Mouse (Mus musculus): Measurements from ENCODE around the gene Olfr801.

Olfr801 gene

GRCm38 (mm10) chr10:129673765-129674164, at the start of gene Olfr801:
TSS of gene Olfr801 (minus strand) at chr10:129673865.
- DNase-seq, result no peak

GRCm38 (mm10) chr10:129702910-129703309, 29.2 kb upstream of the Olfr801 start, which contains the start of gene Olfr804:
TSS of gene Olfr804 (plus strand) at chr10:129703210.
- DNase-seq, result no peak

- DNase-seq, result no peak
Measured at GRCm38 (mm10) chr10:129694186-129694585, 20.5 kb upstream of the Olfr801 start, which contains the start of gene Olfr803. TSS of gene Olfr803 (minus strand) at chr10:129694286.

GRCm38 (mm10) chr10:129688069-129688468, 14.4 kb upstream of the Olfr801 start, which contains the start of gene Olfr802:
TSS of gene Olfr802 (minus strand) at chr10:129688169.
- DNase-seq, result no peak

GRCm38 (mm10) chr10:129657394-129657793, 16.3 kb downstream of the Olfr801 start, which contains the start of gene Olfr800:
TSS of gene Olfr800 (plus strand) at chr10:129657694.
- no peak for DNase-seq

DNA sequence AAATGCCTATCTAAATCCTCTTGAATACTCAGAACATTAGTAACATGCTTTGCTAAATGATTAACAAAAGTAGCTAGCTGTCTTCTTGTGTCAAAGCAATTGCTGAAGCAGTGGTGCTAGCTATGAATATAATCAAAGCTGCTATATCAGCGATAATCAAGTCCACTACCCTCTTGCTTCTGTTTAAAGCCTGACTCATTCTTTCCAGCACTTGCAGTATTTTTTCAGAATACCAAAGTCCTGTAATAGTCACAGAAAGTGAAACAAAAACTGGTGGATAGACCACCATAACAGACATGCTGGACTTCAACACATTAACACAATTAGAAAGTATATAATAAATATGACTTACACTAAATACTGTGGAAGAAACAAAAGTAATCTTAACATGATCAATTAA, 21.9 kb downstream of the Olfr801 start:
- no peak for DNase-seq

DNA sequence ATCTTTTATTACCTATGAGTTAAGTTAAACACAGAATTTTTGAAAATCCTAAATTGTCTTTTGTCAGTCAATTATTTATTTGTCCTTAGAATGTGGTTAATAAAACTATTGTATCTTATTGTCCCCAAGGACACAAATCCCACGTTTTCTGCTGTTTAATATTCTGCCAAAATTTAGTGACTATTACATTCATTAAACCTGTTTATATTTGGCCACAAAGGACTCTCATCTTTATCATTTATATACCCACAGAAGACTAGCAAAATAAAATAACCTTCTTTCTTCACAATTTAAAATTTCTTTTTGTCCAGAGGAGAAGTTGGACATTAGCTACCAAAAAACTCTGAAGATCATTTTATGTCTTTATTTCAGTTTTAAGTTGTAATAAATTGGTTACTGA, 36.5 kb downstream of the Olfr801 start, which contains the start of gene Olfr799:
TSS of gene Olfr799 (plus strand) at position 301 of the 400 bp plus-strand sequence.
- no peak for DNase-seq

DNA sequence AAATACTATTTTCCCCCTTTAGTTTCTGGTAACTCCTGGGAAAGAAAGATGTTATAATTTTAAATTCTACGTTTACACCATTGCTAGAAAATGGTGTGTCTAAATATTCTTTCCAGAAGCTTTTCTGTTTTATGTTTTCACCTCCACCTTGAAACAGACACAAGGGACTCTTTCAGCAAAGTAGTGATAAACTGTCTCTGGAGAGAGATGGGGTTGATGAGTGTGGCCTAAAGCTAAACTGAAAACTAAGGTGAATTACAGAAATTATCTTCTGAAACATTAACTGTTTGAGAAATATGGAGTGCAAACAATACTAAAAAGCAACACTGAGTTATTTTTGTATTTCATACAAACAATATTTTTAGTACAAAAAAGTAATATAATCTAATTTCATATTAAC, 45.8 kb downstream of the Olfr801 start, which contains the start of gene Olfr798:
TSS of gene Olfr798 (minus strand) at position 101 of the 400 bp plus-strand sequence.
- DNase-seq, result no peak

DNA sequence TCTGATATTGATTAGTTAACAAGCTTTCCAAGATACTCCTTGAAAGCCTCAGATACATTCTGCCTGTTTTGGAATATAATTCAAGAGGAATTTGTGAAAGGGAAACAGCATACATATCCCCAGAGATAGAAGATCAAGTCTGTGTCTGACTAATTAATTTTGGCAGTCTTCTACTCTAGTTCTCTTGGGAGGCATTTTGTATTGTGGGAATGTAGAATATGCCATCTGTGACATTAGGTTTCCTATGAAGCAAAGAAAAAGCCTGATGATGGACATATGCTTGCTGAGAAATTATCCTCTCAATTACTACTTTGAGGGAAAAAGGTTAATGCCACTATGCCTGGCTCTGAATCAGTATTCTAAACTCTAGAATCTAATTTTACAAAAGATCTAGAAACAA, 50.4 kb downstream of the Olfr801 start:
- DNase-seq, result no peak

DNA sequence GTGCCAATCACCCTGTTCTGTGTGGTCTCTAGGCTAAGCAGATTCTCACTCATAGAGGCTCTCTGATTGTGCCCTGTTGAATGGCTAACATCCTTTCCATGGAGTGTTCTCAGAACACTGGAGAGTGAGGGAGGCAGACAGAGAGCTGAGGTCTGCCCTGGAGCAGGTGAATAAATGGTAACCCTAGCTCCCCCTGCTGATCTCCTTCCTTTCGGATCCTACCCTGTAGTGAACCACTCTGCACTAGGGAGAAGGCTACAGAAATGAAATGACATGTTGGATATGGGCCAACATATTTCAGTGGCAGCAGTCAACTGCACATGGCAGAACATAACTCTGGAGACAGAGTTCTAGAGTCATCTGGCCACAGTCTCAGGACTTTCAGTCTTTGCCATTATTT, 51.9 kb downstream of the Olfr801 start:
- no peak for DNase-seq

All from lung, postnatal 4 days (tissue).